Comparison of ENCODE assay signal across 8 mouse cellular contexts in the genomic region with DNA sequence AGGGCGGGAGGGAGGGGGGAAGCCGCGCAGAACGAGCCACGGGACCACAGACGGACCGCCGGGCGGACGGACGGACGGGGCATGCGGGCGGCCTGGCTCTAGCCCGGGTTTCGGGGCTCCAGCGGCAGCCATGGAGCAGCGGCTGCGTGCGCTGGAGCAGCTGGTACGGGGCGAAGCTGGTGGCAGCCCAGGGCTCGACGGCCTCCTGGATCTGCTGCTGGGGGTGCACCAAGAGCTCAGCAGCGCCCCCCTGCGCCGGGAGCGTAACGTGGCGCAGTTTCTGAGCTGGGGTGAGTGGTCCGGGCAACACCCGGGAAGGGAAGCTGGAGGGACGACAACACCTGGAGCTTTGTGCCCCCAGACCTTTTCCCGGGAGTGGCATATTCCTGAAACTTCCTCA. TPM values are rescaled to one million over a fixed set of nuclear protein-coding genes. Genes with fewer than 3 reads are reported as not detected.
DNase-seq lines count a peak whose midpoint lies in the region; ATAC-seq and TF ChIP-seq lines count a peak whose summit lies in the region.

No protein-coding gene starts in this region.

- peak overlapping the region; percentile 50 for H3K9ac ChIP-seq in forebrain, embryonic 15.5 days (replicated peaks)
- H3K9ac ChIP-seq in hindbrain, embryonic 11.5 days (ENCODE audit: low read depth, low read length), result peak overlapping the region; percentile 35
- H3K9ac ChIP-seq in limb, embryonic 15.5 days, result peak overlapping the region; percentile 55
- H3K9ac ChIP-seq in midbrain, embryonic 15.5 days, result peak overlapping the region; percentile 19

- WGBS in cerebellum, adult 2 months, result under 1% methylated on average over 34 of the region's 34 CpGs
- WGBS in forebrain, embryonic 15.5 days, result 0% methylated on average over 32 of the region's 34 CpGs
- under 1% methylated on average over 32 of the region's 34 CpGs for WGBS in hindbrain, embryonic 11.5 days
- WGBS in limb, embryonic 15.5 days, result under 1% methylated on average over 33 of the region's 34 CpGs
- under 1% methylated on average over 33 of the region's 34 CpGs for WGBS in midbrain, embryonic 15.5 days

- H3K4me2 ChIP-seq in forebrain, embryonic 15.5 days (replicated peaks), result peak overlapping the region; percentile 67
- H3K4me2 ChIP-seq in hindbrain, embryonic 11.5 days (replicated peaks; ENCODE audit: low read depth, low read length), result peak overlapping the region; percentile 65
- H3K4me2 ChIP-seq in limb, embryonic 15.5 days, result peak overlapping the region; percentile 66
- H3K4me2 ChIP-seq in midbrain, embryonic 15.5 days, result peak overlapping the region; percentile 56

- H3K4me3 ChIP-seq in cerebellum, adult 2 months (replicated peaks; ENCODE audit: insufficient read depth, low read depth, low read length), result peak overlapping the region; percentile 75
- H3K4me3 ChIP-seq in forebrain, embryonic 15.5 days, result peak overlapping the region; percentile 53
- H3K4me3 ChIP-seq in hindbrain, embryonic 11.5 days (ENCODE audit: low read depth, low read length), result peak overlapping the region; percentile 58
- peak overlapping the region; percentile 70 for H3K4me3 ChIP-seq in limb, embryonic 15.5 days
- H3K4me3 ChIP-seq in midbrain, embryonic 15.5 days, result peak overlapping the region; percentile 47

- DNase-seq in layer of hippocampus, postnatal 10 days (ENCODE audit: low spot score in 2 of 2), result peak; percentile 80 to 82
- DNase-seq in layer of hippocampus, postnatal 36 days, result no peak
- DNase-seq in cerebellum, adult 2 months, result peak; percentile 77 to 79
- peak; percentile 89 for DNase-seq in hindbrain, embryonic 11.5 days (ENCODE audit: low spot score)
- DNase-seq in splenic B cell, adult 2 months (ENCODE audit: low read depth, low spot score), result peak; percentile 87

- peak; percentile 59 for TF ChIP-seq CTCF in cerebellum, adult 2 months (IDR thresholded peaks at IDR 0.05; ENCODE audit: borderline replicate concordance, insufficient read depth, low read depth, low read length)

- no peak for TF ChIP-seq POLR2A in cerebellum, adult 2 months (IDR thresholded peaks at IDR 0.05; ENCODE audit: borderline replicate concordance, insufficient read depth, low read length)

- H3K9me3 ChIP-seq in forebrain, embryonic 15.5 days, result no peaks in the 10 kb centered on the region
- no peaks in the 10 kb centered on the region for H3K9me3 ChIP-seq in hindbrain, embryonic 11.5 days (ENCODE audit: control insufficient read depth, low read length)
- H3K9me3 ChIP-seq in limb, embryonic 15.5 days, result no peaks in the 10 kb centered on the region
- H3K9me3 ChIP-seq in midbrain, embryonic 15.5 days, result no peaks in the 10 kb centered on the region

- no peaks in the 10 kb centered on the region for H3K27me3 ChIP-seq in cerebellum, adult 2 months (ENCODE audit: control insufficient read depth, insufficient read depth, low read length)
- no peaks in the 10 kb centered on the region for H3K27me3 ChIP-seq in forebrain, embryonic 15.5 days
- H3K27me3 ChIP-seq in hindbrain, embryonic 11.5 days (ENCODE audit: control insufficient read depth, insufficient read depth, low read length), result no peaks in the 10 kb centered on the region
- H3K27me3 ChIP-seq in limb, embryonic 15.5 days, result no peaks in the 10 kb centered on the region
- H3K27me3 ChIP-seq in midbrain, embryonic 15.5 days (replicated peaks), result 0 out of 2 replicates have a peak, but pooled peaks cover 7% of the 10 kb centered on the region
- no peaks in the 10 kb centered on the region for H3K27me3 ChIP-seq in splenic B cell, adult 2 months (ENCODE audit: control insufficient read depth, insufficient read depth, low read length, poor library complexity, severe bottlenecking)

- no peaks in the 10 kb centered on the region for H3K36me3 ChIP-seq in forebrain, embryonic 15.5 days
- no peaks in the 10 kb centered on the region for H3K36me3 ChIP-seq in hindbrain, embryonic 11.5 days (ENCODE audit: control insufficient read depth, insufficient read depth, low read length)
- H3K36me3 ChIP-seq in limb, embryonic 15.5 days, result peaks cover 20% of the 10 kb centered on the region
- no peaks in the 10 kb centered on the region for H3K36me3 ChIP-seq in midbrain, embryonic 15.5 days (replicated peaks)
- no peaks in the 10 kb centered on the region for H3K36me3 ChIP-seq in splenic B cell, adult 2 months (ENCODE audit: control insufficient read depth, insufficient read depth, low read length, poor library complexity, severe bottlenecking)

- peak; percentile 53; the same call in 1 of the 2 replicates for ATAC-seq in forebrain, embryonic 15.5 days (replicated peaks)
- ATAC-seq in hindbrain, embryonic 11.5 days (ENCODE audit: low FRiP score), result peak; percentile 70
- ATAC-seq in limb, embryonic 15.5 days (ENCODE audit: insufficient number of reproducible peaks, low FRiP score, low TSS enrichment, low read depth), result 0 out of 2 replicates have a peak, but pooled peaks have one; percentile 1
- peak; percentile 37 for ATAC-seq in midbrain, embryonic 15.5 days (replicated peaks)

- H3K27ac ChIP-seq in cerebellum, adult 2 months (ENCODE audit: insufficient read depth, low read length), result peak overlapping the region; percentile 87
- no peak overlapping the region for H3K27ac ChIP-seq in forebrain, embryonic 15.5 days (replicated peaks)
- no peak overlapping the region for H3K27ac ChIP-seq in hindbrain, embryonic 11.5 days (ENCODE audit: low read depth, low read length)
- peak overlapping the region; percentile 91 for H3K27ac ChIP-seq in limb, embryonic 15.5 days
- no peak overlapping the region for H3K27ac ChIP-seq in midbrain, embryonic 15.5 days

- H3K4me1 ChIP-seq in cerebellum, adult 2 months (ENCODE audit: control insufficient read depth, insufficient read depth, low read length), result peaks cover 57% of the 10 kb centered on the region
- H3K4me1 ChIP-seq in forebrain, embryonic 15.5 days, result peaks cover 11% of the 10 kb centered on the region
- no peaks in the 10 kb centered on the region for H3K4me1 ChIP-seq in hindbrain, embryonic 11.5 days (replicated peaks; ENCODE audit: control insufficient read depth, insufficient read depth, low read length)
- peaks cover 39% of the 10 kb centered on the region for H3K4me1 ChIP-seq in limb, embryonic 15.5 days
- peaks cover 4% of the 10 kb centered on the region; the same call in 1 of the 2 replicates for H3K4me1 ChIP-seq in midbrain, embryonic 15.5 days

RNA-seq across cellular contexts. Expression of a gene that starts 0.3 kb away (rescaled TPM):
- total RNA-seq in layer of hippocampus, postnatal 10 days (2021), result 1 to 10 TPM; 5.0 TPM
- total RNA-seq in layer of hippocampus, postnatal 36 days (2021), result 1 to 10 TPM; 4.3 to 6.9 TPM
- 33.1 and 36.5 TPM in 2 replicates for polyA plus RNA-seq in cerebellum, adult 2 months (2012; rRNA removed)
- polyA plus RNA-seq in forebrain, embryonic 15.5 days (2015; fragmentation: Nextera tagmentation; extraction: Ambion mirVana), result 0.31 and 0.67 TPM in 2 replicates
- 0.50 and 0.82 TPM in 2 replicates for polyA plus RNA-seq in hindbrain, embryonic 11.5 days (2014; fragmentation: Nextera tagmentation; extraction: Ambion mirVana)
- polyA plus RNA-seq in limb, embryonic 15.5 days (2015; fragmentation: Nextera tagmentation; extraction: Ambion mirVana), result 1.4 and 2.0 TPM in 2 replicates
- polyA plus RNA-seq in midbrain, embryonic 15.5 days (2015; fragmentation: Nextera tagmentation; extraction: Ambion mirVana), result 0.40 and 0.47 TPM in 2 replicates

RNA-seq across cellular contexts. Expression of a gene that starts 28.2 kb away (rescaled TPM):
- 10 to 100 TPM; 72.0 to 73.6 TPM for total RNA-seq in layer of hippocampus, postnatal 10 days (2021)
- total RNA-seq in layer of hippocampus, postnatal 36 days (2021), result 10 to 100 TPM; 63.3 to 69.8 TPM
- 84.1 and 85.5 TPM in 2 replicates for polyA plus RNA-seq in cerebellum, adult 2 months (2012; rRNA removed)
- 94.6 and 97.7 TPM in 2 replicates for polyA plus RNA-seq in forebrain, embryonic 15.5 days (2015; fragmentation: Nextera tagmentation; extraction: Ambion mirVana)
- polyA plus RNA-seq in hindbrain, embryonic 11.5 days (2014; fragmentation: Nextera tagmentation; extraction: Ambion mirVana), result 43.0 and 51.3 TPM in 2 replicates
- 81.5 and 81.7 TPM in 2 replicates for polyA plus RNA-seq in limb, embryonic 15.5 days (2015; fragmentation: Nextera tagmentation; extraction: Ambion mirVana)
- 79.8 and 85.6 TPM in 2 replicates for polyA plus RNA-seq in midbrain, embryonic 15.5 days (2015; fragmentation: Nextera tagmentation; extraction: Ambion mirVana)

RNA-seq across cellular contexts. Expression of a gene that starts 30.1 kb away (rescaled TPM):
- total RNA-seq in layer of hippocampus, postnatal 10 days (2021), result 10 to 100 TPM; 75.1 to 82.7 TPM
- 10 to 100 TPM; 72.8 to 82.2 TPM for total RNA-seq in layer of hippocampus, postnatal 36 days (2021)
- polyA plus RNA-seq in cerebellum, adult 2 months (2012; rRNA removed), result 168 and 220 TPM in 2 replicates
- polyA plus RNA-seq in forebrain, embryonic 15.5 days (2015; fragmentation: Nextera tagmentation; extraction: Ambion mirVana), result 88.1 TPM in 2 replicates
- 62.6 and 67.4 TPM in 2 replicates for polyA plus RNA-seq in hindbrain, embryonic 11.5 days (2014; fragmentation: Nextera tagmentation; extraction: Ambion mirVana)
- polyA plus RNA-seq in limb, embryonic 15.5 days (2015; fragmentation: Nextera tagmentation; extraction: Ambion mirVana), result 93.6 and 103 TPM in 2 replicates
- 107 and 111 TPM in 2 replicates for polyA plus RNA-seq in midbrain, embryonic 15.5 days (2015; fragmentation: Nextera tagmentation; extraction: Ambion mirVana)

RNA-seq across cellular contexts. Expression of a gene that starts 34.3 kb away (rescaled TPM):
- 10 to 100 TPM; 79.3 to 86.2 TPM for total RNA-seq in layer of hippocampus, postnatal 10 days (2021)
- 10 to 100 TPM; 74.9 to 87.7 TPM for total RNA-seq in layer of hippocampus, postnatal 36 days (2021)
- 317 and 326 TPM in 2 replicates for polyA plus RNA-seq in cerebellum, adult 2 months (2012; rRNA removed)
- polyA plus RNA-seq in forebrain, embryonic 15.5 days (2015; fragmentation: Nextera tagmentation; extraction: Ambion mirVana), result 12.7 and 14.1 TPM in 2 replicates
- 6.7 and 8.5 TPM in 2 replicates for polyA plus RNA-seq in hindbrain, embryonic 11.5 days (2014; fragmentation: Nextera tagmentation; extraction: Ambion mirVana)
- 14.6 and 16.2 TPM in 2 replicates for polyA plus RNA-seq in limb, embryonic 15.5 days (2015; fragmentation: Nextera tagmentation; extraction: Ambion mirVana)
- 20.0 and 21.7 TPM in 2 replicates for polyA plus RNA-seq in midbrain, embryonic 15.5 days (2015; fragmentation: Nextera tagmentation; extraction: Ambion mirVana)

RNA-seq across cellular contexts. Expression of a gene that starts 56.9 kb away (rescaled TPM):
- total RNA-seq in layer of hippocampus, postnatal 10 days (2021), result 100 to 1,000 TPM; 190 to 194 TPM
- 100 to 1,000 TPM; 188 to 222 TPM for total RNA-seq in layer of hippocampus, postnatal 36 days (2021)
- 175 and 196 TPM in 2 replicates for polyA plus RNA-seq in cerebellum, adult 2 months (2012; rRNA removed)
- 119 and 134 TPM in 2 replicates for polyA plus RNA-seq in forebrain, embryonic 15.5 days (2015; fragmentation: Nextera tagmentation; extraction: Ambion mirVana)
- polyA plus RNA-seq in hindbrain, embryonic 11.5 days (2014; fragmentation: Nextera tagmentation; extraction: Ambion mirVana), result 156 and 178 TPM in 2 replicates
- polyA plus RNA-seq in limb, embryonic 15.5 days (2015; fragmentation: Nextera tagmentation; extraction: Ambion mirVana), result 115 TPM in 2 replicates
- polyA plus RNA-seq in midbrain, embryonic 15.5 days (2015; fragmentation: Nextera tagmentation; extraction: Ambion mirVana), result 112 and 119 TPM in 2 replicates

Comparison
In these comparisons a context has a peak if more than half of its experiments do, and no peak if none do; other contexts are left out.
1. DNase-seq: peak in layer of hippocampus, postnatal 10 days (2 of 2), cerebellum, adult 2 months (2 of 2), hindbrain, embryonic 11.5 days (single experiment) and splenic B cell, adult 2 months (single experiment); none in layer of hippocampus, postnatal 36 days (0 of 2).
2. H3K27ac ChIP-seq: peak in cerebellum, adult 2 months (single experiment) and limb, embryonic 15.5 days (single experiment); none in forebrain, embryonic 15.5 days (single experiment), hindbrain, embryonic 11.5 days (single experiment) and midbrain, embryonic 15.5 days (single experiment).
3. ATAC-seq: peak in every context shown above with its lines; median percentile 70 in hindbrain, embryonic 11.5 days; 53 in forebrain, embryonic 15.5 days; 37 in midbrain, embryonic 15.5 days; 1 in limb, embryonic 15.5 days.
4. RNA of a gene that starts 0.3 kb away (polyA plus RNA-seq): 33.1 to 36.5 TPM in cerebellum, adult 2 months; 1.4 to 2.0 TPM in limb, embryonic 15.5 days, 0.50 to 0.82 TPM in hindbrain, embryonic 11.5 days, 0.31 to 0.67 TPM in forebrain, embryonic 15.5 days and 0.40 to 0.47 TPM in midbrain, embryonic 15.5 days; every median in the first group is over 10 times any median in the second.
5. Peak in every context shown above with its lines, with median percentiles within 50 percentile points of each other: H3K4me3 ChIP-seq, H3K4me2 ChIP-seq and H3K9ac ChIP-seq.